Mouse (Mus musculus): ENCODE results near the gene Psmd11. TPM values are rescaled to one million over a fixed set of nuclear protein-coding genes. Genes with fewer than 3 reads are reported as not detected.
"Not testable (repeated sequence)": the region's sequence is repeated elsewhere in the genome, so short reads cannot be mapped to it uniquely, and the experiment has no call there.

Gene Psmd11
- polyA plus RNA-seq, 1 experiment from 2014 or later = 278 TPM

- not testable (repeated sequence) for ATAC-seq (replicated peaks); H3K4me1 ChIP-seq
- 98% methylated on average over 6 of the region's 6 CpGs for WGBS
Measured at GRCm38 (mm10) chr11:80407878-80408277, 20.5 kb upstream of the Psmd11 start.

GRCm38 (mm10) chr11:80410377-80410776, 18.0 kb upstream of the Psmd11 start:
- no peak for ATAC-seq (replicated peaks)
- Histone ChIP-seq H3K9me3 (no peaks in the 10 kb centered on the region), H3K9ac (no peak overlapping the region), H3K4me3 (no peak overlapping the region), H3K36me3 (replicated peaks) (peaks cover 15% of the 10 kb centered on the region), H3K27ac (no peak overlapping the region), H3K4me1 (no peaks in the 10 kb centered on the region), H3K4me2 (no peak overlapping the region), H3K27me3 (replicated peaks) (no peaks in the 10 kb centered on the region)
- 91% methylated on average over 2 of the region's 2 CpGs for WGBS

More at GRCm38 (mm10) chr11:80407878-80408277, 20.5 kb upstream of the Psmd11 start:
- not testable (repeated sequence) for H3K4me2 ChIP-seq; H3K9me3 ChIP-seq; H3K9ac ChIP-seq; H3K27ac ChIP-seq; H3K27me3 ChIP-seq (replicated peaks); H3K4me3 ChIP-seq
- peaks cover 23% of the 10 kb centered on the region for H3K36me3 ChIP-seq (replicated peaks)

DNA sequence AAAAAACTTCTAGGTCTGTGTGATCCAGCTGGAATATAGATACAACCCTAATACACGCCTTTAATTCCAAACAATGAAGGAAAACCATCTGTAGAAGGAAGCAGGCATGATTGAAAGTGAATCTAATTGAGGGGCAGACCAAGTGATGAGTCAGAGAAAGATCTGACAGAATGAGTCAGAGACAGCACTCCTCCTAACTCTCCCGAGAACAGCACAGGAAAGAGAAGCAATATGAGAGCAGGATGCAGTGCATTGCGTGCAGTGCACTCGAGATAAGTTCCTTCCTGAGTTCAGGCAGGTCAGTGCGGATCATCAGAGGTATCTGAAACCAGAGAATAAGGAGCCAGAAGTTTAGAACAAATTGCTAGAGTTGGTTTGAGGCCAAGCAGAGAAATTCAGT, 11.3 kb upstream of the Psmd11 start:
- Histone ChIP-seq H3K4me2 (no peak overlapping the region), H3K4me3 (no peak overlapping the region), H3K36me3 (replicated peaks) (peaks cover 6% of the 10 kb centered on the region), H3K27me3 (replicated peaks) (no peaks in the 10 kb centered on the region), H3K9me3 (no peaks in the 10 kb centered on the region; the same call in 1 of the 2 replicates), H3K27ac (no peak overlapping the region), H3K9ac (no peak overlapping the region), H3K4me1 (no peaks in the 10 kb centered on the region)
- no peak for ATAC-seq (replicated peaks)
- WGBS = 96% methylated on average over 5 of the region's 5 CpGs

DNA sequence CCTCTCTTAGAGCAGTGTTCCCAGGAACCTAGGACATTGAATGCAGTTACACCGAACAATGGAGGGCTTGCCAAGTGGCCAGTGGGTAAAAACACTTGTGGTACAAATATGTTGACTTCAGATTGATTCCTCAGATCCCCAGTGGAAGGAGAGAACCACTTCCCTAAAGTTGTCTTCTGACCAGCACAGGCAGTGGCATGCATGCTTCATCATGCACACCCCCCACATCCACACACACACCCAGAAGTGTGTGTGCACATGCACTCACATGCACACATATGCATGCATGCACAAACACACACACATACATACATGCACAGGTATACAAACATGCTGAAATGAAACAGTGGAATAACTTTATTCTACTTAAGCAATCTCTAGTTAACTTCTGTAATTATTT, 8.7 kb upstream of the Psmd11 start:
- Histone ChIP-seq H3K4me1 (no peaks in the 10 kb centered on the region), H3K4me3 (no peak overlapping the region), H3K9me3 (no peaks in the 10 kb centered on the region; the same call in 1 of the 2 replicates), H3K9ac (no peak overlapping the region), H3K27me3 (replicated peaks) (no peaks in the 10 kb centered on the region), H3K4me2 (no peak overlapping the region), H3K27ac (no peak overlapping the region), H3K36me3 (replicated peaks) (peaks cover 6% of the 10 kb centered on the region)
- no peak for ATAC-seq (replicated peaks)
- 79% methylated on average over 1 of the region's 1 CpGs for WGBS

GRCm38 (mm10) chr11:80420202-80420984, 8.0 kb upstream of the Psmd11 start:
- H3K4me3 ChIP-seq = no peak overlapping the region
- no peaks in the 10 kb centered on the region for H3K27me3 ChIP-seq (replicated peaks)
- no peak overlapping the region for H3K9ac ChIP-seq
- H3K27ac ChIP-seq = no peak overlapping the region
- H3K9me3 ChIP-seq = no peaks in the 10 kb centered on the region; the same call in 1 of the 2 replicates
- 67% methylated on average over 2 of the region's 2 CpGs for WGBS
- no peak for ATAC-seq (replicated peaks)
- peaks cover 6% of the 10 kb centered on the region for H3K36me3 ChIP-seq (replicated peaks)
- H3K4me2 ChIP-seq = no peak overlapping the region
- H3K4me1 ChIP-seq = no peaks in the 10 kb centered on the region

DNA sequence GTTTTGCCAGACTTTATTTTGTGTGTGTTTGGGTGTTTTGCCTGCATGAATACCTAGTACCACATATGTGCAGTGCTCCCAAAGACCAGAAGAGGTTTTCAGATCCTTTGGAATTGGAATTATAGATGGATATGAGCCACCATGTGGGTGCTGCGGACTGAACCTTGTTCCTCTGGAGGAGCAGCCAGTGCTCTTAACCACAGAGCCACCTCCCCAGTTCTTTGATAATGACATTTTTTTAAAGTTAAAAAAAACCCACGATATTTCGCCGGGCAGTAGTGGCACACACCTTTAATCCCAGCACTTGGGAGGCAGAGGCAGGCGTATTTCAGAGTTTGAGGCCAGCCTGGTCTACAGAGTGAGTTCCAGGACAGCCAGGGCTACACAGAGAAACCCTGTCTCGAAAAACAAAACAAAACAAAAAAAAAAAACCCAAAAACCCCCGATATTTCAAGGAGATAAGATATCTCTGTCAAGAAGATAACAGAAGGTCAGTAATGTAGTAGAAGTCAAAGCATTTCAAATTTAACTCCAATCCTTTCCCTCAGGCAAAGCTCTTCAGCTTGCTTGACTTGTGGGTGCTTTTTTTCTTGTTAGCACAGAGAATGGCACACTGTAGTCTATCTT, 6.9 kb upstream of the Psmd11 start:
- Histone ChIP-seq H3K9me3 (no peaks in the 10 kb centered on the region; the same call in 1 of the 2 replicates), H3K4me2 (no peak overlapping the region), H3K4me1 (no peaks in the 10 kb centered on the region), H3K4me3 (no peak overlapping the region), H3K9ac (no peak overlapping the region), H3K27me3 (replicated peaks) (no peaks in the 10 kb centered on the region), H3K36me3 (replicated peaks) (peaks cover 6% of the 10 kb centered on the region), H3K27ac (no peak overlapping the region)
- ATAC-seq (replicated peaks) = no peak
- WGBS = 93% methylated on average over 7 of the region's 7 CpGs

DNA sequence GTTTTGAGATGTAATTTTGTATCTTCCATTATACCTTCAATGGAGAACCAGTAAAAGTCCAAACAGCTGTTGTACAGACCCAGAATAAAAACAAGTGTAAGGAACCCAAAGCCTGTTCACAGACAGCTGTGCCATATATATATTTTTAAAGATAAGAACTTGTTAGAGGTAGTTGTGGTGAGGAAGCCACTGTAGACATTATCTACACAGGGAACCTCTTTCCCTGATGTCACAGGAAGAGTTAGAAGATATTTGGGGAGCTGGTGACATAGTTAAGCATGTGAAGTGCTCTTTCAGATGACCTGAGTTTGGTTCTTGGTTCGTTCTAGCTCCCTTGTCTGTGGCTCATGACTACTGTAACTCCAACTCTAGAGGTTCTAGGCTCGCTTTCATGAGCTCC, 3.7 kb upstream of the Psmd11 start:
- no peaks in the 10 kb centered on the region for H3K9me3 ChIP-seq
- H3K27me3 ChIP-seq (replicated peaks) = no peaks in the 10 kb centered on the region
- peaks cover 10% of the 10 kb centered on the region for H3K4me1 ChIP-seq
- no peak overlapping the region for H3K4me3 ChIP-seq
- 91% methylated on average over 2 of the region's 2 CpGs for WGBS
- ATAC-seq (replicated peaks) = no peak
- H3K27ac ChIP-seq = no peak overlapping the region
- H3K36me3 ChIP-seq (replicated peaks) = no peaks in the 10 kb centered on the region
- no peak overlapping the region for H3K9ac ChIP-seq
- H3K4me2 ChIP-seq = no peak overlapping the region

GRCm38 (mm10) chr11:80425247-80425778, 3.1 kb upstream of the Psmd11 start:
- Histone ChIP-seq H3K4me3 (no peak overlapping the region), H3K27me3 (replicated peaks) (no peaks in the 10 kb centered on the region), H3K36me3 (replicated peaks) (no peaks in the 10 kb centered on the region), H3K4me1 (peaks cover 14% of the 10 kb centered on the region), H3K4me2 (no peak overlapping the region), H3K9ac (no peak overlapping the region), H3K9me3 (no peaks in the 10 kb centered on the region), H3K27ac (no peak overlapping the region)
- WGBS = 63% methylated on average over 5 of the region's 5 CpGs
- no peak for ATAC-seq (replicated peaks)

DNA sequence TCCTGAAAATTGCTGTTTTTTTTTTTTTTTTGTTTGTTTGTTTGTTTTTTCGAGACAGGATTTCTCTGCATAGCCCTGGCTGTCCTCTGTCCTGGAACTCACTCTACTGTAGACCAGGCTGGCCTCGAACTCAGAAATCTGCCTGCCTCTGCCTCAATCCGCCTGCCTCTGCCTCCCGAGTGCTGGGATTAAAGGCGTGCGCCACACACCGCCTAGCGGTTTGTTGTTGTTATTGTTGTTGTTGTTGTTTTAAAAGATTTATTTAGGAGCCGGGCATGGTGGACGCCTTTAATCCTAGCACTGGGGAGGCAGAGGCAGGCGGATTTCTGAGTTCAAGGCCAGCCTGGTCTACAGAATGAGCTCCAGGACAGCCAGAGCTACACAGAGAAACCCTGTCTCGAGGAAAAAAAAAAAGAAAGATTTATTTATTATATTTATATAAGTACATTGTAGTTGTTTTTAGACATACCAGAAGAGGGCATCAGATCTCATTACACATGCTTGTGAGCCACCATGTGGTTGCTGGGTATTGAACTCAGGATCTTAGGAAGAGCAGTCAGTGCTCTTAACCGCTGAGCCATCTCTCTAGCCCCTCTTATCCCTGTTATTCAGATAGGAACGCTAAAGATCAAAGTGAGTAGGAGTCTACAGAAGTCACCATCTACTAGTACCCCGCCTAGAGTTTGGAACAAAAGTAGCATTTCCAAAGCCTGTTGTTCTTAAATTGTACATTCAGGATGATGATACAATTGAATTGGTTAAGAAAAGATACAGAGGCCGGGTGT, 2.2 kb upstream of the Psmd11 start:
- H3K4me2 ChIP-seq; H3K4me3 ChIP-seq; H3K9me3 ChIP-seq; H3K9ac ChIP-seq; H3K36me3 ChIP-seq (replicated peaks); H3K27me3 ChIP-seq (replicated peaks); ATAC-seq (replicated peaks); H3K27ac ChIP-seq: not testable (repeated sequence)
- WGBS = 85% methylated on average over 16 of the region's 16 CpGs
- H3K4me1 ChIP-seq = peaks cover 17% of the 10 kb centered on the region

DNA sequence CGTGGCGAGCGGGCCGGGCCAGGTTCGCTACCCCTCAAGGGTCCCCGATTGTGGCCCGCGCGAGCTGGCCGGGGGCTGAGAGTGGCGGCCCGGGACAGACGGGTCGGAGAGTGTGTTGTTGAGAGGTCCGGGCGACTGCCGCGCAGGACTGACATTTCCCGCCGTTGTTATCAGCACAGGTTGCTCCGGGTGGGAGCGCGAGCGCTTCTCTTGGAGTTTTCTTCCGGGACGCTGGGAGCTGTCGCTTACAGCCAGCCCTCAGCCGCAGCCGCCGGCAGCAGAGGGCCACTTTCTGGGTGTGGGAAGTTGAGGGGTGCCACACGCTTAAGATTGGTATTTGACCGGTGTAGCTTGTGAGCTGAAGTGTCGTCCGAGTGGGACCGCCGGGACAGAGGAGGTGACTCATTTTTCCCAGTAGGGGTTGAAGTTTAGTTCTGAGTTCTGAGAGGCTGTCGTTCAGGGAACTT, 627 bp downstream of the Psmd11 start:
- Histone ChIP-seq H3K4me2 (peak overlapping the region; percentile 76), H3K27ac (peak overlapping the region; percentile 90), H3K36me3 (replicated peaks) (peaks cover 16% of the 10 kb centered on the region), H3K9ac (peak overlapping the region; percentile 84), H3K4me3 (peak overlapping the region; percentile 96), H3K27me3 (replicated peaks) (no peaks in the 10 kb centered on the region), H3K9me3 (no peaks in the 10 kb centered on the region), H3K4me1 (peaks cover 17% of the 10 kb centered on the region)
- ATAC-seq (replicated peaks) = no peak
- WGBS = under 1% methylated on average over 32 of the region's 37 CpGs

GRCm38 (mm10) chr11:80429500-80430166, 1.2 kb downstream of the Psmd11 start:
- 61% methylated on average over 14 of the region's 14 CpGs for WGBS
- Histone ChIP-seq H3K9me3 (no peaks in the 10 kb centered on the region), H3K9ac (peak overlapping the region; percentile 84; the same call in 1 of the 2 replicates), H3K27ac (no peak overlapping the region), H3K4me1 (peaks cover 17% of the 10 kb centered on the region), H3K36me3 (replicated peaks) (peaks cover 19% of the 10 kb centered on the region), H3K4me2 (peak overlapping the region; percentile 76), H3K4me3 (peak overlapping the region; percentile 96), H3K27me3 (replicated peaks) (no peaks in the 10 kb centered on the region)
- ATAC-seq (replicated peaks) = no peak
